Mouse (Mus musculus) splenic B cell, adult 2 months (primary cell): ENCODE results near the gene Acvr1b.

Experiments used
- DNase-seq: peaks from one replicate; pipeline ENCODE4 v3.0.0-alpha.2; 2011; ENCODE audit warnings: low read depth, low spot score
- H3K27me3 ChIP-seq: 2 replicates; pipeline ENCODE4 v1.6.1; 2012; ENCODE audit warnings: mild to moderate bottlenecking, low read length, moderate library complexity, mixed read lengths; ENCODE audit not compliant: control insufficient read depth, poor library complexity, insufficient read depth, severe bottlenecking
- H3K36me3 ChIP-seq: 2 replicates; pipeline ENCODE4 v1.6.1; 2012; ENCODE audit warnings: mild to moderate bottlenecking, low read length, moderate library complexity, mixed read lengths; ENCODE audit not compliant: control insufficient read depth, poor library complexity, insufficient read depth, severe bottlenecking

Acvr1b gene

DNA sequence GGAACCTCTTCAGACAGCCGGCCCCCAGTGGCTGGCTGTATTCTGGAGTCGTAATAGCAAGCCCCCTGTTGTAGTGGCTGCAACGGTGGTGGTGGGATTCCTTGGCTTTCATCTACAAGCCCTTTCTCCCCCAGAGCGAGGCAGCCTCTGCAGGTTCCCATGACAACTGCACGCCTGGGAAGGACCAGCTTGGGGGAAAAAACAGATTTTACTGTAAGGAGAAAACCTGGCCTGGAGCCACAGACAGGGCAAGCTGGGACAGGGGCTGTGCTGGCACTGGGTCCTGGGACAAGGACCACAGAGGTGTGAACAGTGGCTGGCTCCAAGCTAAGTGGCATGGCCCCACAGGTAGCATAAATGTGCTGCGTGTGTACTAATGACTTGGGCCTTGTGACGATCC lies 13.3 kb upstream of the Acvr1b start:
- Histone ChIP-seq H3K27me3 (no peaks in the 10 kb centered on the region; the same call in 1 of the 2 replicates), H3K36me3 (no peaks in the 10 kb centered on the region)
- no peak for DNase-seq

DNA sequence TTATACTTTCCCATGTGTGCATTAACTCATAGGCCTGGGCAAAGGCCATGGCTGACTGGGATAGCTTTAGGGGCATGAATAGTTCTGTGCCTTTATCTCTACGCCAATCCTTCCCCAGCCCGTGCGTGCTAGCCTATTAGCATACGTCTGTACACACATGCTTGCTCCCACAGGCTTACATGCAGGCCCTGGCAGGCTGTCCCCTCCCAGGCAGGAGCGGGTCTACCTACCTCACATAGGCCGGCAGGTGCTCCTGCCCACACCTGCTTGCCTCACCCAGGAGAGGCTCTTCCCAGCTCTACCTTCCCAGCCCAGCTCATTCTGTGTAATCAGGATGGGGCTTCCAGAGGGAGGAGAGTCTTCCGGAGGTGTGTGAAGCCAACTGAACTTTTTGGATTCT lies 12.3 kb upstream of the Acvr1b start:
- Histone ChIP-seq H3K27me3 (no peaks in the 10 kb centered on the region; the same call in 1 of the 2 replicates), H3K36me3 (no peaks in the 10 kb centered on the region)
- no peak for DNase-seq

DNA sequence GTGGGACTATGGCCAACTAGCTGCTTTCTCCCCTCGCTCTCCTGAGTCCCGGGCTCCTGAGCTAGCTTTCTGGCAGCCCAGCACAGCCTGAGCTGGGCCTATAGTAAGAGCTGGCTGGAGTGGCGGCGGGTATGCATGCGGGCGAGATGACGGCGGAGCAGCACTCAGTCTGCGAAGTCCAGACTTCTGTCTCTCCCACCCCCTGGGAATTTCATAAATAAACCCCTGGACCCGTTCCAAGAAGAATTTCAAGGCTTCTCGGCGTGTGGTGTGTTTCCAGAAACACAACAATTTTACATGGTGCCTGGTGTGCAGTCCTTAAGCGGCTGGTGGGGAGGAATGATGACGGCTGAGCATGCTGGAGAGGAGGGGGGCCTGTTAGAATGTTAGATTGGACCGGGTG lies 10.8 kb upstream of the Acvr1b start:
- DNase-seq = no peak
- H3K36me3 ChIP-seq = no peaks in the 10 kb centered on the region
- H3K27me3 ChIP-seq = no peaks in the 10 kb centered on the region; the same call in 1 of the 2 replicates

DNA sequence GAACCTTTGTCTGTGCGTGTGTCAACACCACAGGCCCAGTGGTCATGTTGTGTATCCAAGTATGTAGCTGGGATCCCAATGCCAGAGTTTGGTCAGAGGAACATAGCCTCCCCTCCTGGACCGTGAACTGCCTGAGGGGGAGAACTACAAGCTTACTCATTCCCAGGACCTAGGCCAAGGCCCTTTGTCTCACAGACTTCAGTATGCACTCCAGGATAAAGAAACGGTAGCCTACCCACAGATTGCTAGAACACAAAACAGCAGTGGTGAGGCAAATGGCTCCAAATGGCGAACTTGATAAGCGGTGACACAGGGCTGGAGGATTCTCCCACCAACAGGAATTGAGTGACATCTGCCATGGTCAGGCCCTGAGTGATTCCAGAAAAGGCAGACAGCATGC lies 10.0 kb upstream of the Acvr1b start:
- DNase-seq = no peak
- Histone ChIP-seq H3K36me3 (no peaks in the 10 kb centered on the region), H3K27me3 (no peaks in the 10 kb centered on the region; the same call in 1 of the 2 replicates)

DNA sequence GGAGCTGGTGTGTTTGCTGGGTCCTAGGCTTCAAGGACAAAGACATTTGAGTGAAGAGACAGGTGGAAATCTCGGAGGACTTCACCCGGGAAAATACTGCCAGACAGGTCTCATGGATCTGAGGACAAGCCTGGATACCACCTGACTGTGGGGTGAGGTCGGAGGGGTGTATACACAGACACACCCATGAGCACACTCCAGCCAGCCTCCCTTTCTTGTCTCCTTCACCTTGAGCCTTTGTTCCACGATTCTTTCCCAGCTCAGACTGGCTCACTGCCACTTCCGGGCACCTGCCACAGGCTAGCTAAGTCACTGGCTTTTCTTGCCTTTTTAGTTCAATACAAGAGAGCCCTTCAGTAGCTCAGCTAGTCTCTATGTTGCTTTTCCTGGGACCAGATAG lies 9.6 kb upstream of the Acvr1b start:
- DNase-seq = no peak
- Histone ChIP-seq H3K27me3 (no peaks in the 10 kb centered on the region; the same call in 1 of the 2 replicates), H3K36me3 (no peaks in the 10 kb centered on the region)

DNA sequence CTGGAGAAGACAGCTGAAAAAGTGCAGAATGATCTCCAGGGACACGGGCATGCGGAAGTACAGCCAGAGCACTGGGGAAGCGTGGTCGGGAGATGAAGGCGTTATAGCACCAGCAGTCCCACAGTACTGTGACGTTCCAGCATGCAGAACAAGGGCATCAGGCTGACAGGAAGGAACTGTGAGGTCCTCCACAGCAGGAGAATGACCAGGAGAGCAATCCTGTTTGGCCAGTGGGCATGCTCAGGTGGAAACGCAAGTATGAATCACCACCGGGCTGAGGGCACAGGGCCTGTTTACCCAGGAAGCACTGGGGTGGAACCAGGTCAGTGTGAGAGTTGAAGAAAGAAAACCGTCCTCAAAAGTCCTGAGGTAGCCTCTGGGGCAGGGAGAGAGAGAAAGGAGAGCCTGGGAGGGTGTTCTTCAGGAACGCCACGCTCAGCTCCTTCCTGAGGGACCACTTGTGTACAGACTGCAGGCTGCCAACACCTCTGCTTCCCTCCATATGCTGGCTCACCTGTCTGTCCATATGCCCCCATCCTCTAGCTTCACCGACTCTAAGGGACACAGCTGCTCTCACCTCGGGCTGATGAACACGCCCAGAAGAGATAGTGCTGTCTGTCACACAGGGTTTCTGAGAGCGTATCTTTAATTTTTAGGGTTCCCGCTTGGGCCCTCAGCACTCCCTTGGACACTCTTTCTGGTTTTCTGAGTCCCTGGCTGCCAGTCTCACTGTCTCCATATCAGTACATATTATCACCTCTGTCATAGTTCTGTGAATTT lies 8.0 kb upstream of the Acvr1b start:
- no peak for DNase-seq
- H3K27me3 ChIP-seq = no peaks in the 10 kb centered on the region; the same call in 1 of the 2 replicates
- no peaks in the 10 kb centered on the region for H3K36me3 ChIP-seq

DNA sequence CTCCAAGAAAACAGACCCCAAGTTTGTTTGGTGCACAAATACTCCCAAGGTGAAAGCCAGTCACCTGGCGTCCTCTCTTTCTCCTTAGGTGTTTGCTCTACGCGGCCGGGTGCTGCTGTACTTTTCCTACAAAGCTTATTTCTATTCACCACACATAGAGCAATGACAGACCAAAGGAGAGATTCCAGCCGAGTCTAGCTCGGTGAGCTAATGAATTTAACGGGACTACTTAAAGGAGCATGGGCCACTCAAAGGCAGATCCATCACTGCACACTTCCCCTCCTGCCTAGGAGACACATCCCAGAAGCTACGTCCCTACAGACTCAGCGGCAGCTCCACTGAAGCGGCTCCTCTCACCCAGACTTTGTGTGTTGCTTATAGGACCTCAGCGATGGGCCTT lies 6.3 kb upstream of the Acvr1b start:
- Histone ChIP-seq H3K36me3 (no peaks in the 10 kb centered on the region), H3K27me3 (no peaks in the 10 kb centered on the region; the same call in 1 of the 2 replicates)
- DNase-seq = no peak

DNA sequence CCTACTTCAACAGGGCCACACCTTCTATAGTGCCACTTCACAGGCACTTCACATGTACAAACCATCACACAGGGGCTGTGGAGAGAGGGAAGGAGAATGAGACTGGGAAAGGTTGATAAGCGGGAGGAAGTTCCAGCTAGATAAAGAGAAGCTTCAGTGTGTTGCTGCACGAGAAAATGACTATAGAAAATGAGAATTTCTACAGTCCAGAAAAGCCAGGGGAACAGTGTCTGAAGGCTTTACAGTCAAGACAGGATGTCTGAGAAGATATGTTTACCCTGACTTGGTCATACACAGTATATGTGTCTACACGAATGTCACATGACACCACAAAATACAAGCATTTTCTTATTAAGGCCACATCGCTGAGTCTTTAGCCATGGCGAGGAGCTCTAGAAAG lies 4.0 kb upstream of the Acvr1b start:
- no peaks in the 10 kb centered on the region for H3K27me3 ChIP-seq
- DNase-seq = no peak

DNA sequence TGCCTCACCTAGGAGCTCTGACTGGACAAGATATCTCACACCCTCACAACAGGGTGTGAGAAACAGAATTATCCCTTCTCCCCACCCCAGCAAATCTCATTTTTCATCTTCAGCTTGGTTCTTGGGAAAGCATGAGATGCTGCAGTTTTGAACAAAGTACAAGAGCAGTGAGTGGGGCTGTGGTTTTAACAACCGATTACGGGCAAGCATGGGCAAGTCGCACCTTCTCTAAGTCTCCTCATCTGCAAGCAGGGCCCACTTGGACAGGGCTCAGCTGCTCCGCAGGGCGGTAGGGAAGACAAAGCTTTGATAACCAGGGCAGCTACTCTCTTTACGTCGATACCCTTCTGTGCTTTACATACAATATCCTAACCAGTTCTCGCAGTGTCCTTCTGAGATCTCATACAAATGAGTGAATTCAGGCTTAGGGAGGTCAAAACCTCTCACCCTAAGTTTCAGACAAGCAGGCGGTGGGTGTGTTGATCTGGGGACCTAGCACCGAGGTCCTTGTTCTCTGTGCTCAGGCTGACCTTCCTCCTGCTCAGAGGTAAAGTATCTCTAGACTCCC lies 3.4 kb upstream of the Acvr1b start:
- H3K36me3 ChIP-seq = no peaks in the 10 kb centered on the region
- H3K27me3 ChIP-seq = no peaks in the 10 kb centered on the region

More for the DNA sequence above, 4.0 kb upstream of the Acvr1b start:
- no peaks in the 10 kb centered on the region for H3K36me3 ChIP-seq

DNA sequence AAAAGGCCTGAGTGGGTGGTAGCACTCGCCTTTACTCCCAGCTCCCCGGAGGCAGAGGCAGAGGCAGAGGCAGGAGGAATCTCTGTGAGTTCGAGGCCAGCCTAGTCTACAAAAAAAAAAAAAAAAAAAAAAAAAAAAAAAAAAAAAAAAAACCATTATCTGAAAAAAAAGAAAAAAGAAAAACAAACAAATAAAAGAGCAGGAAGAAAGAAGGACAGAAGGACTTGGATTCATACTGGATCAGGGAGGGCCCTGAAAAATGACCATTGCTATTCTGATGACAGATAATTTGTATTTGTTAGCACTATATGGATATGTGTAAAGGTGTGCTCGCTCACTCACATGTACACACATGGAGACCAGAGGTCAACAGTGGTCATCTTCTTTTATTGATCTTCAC lies 2.6 kb upstream of the Acvr1b start:
- Histone ChIP-seq H3K27me3 (no peaks in the 10 kb centered on the region), H3K36me3 (no peaks in the 10 kb centered on the region)
- no peak for DNase-seq

More for the DNA sequence above, 3.4 kb upstream of the Acvr1b start:
- no peak for DNase-seq

DNA sequence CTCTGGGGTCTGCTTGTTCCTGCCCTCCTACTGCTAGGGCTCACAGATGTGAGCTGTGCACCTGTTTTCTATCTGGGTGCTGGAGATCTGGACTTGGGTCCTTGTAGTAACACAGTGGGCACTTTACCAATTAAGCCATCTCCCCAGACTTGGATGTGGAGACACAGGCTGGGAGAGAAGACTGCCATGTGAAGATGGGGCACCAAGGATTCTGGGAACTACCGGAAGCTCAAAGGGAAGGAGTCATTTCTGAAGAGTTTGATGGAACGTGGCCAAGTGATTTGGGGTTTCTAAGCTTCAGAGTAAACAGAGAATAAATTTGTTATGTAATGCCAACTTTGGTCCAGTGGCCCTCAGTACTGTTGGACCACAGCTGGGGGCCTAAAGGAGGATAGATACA lies 1.9 kb upstream of the Acvr1b start:
- Histone ChIP-seq H3K27me3 (no peaks in the 10 kb centered on the region), H3K36me3 (no peaks in the 10 kb centered on the region)
- DNase-seq = no peak

DNA sequence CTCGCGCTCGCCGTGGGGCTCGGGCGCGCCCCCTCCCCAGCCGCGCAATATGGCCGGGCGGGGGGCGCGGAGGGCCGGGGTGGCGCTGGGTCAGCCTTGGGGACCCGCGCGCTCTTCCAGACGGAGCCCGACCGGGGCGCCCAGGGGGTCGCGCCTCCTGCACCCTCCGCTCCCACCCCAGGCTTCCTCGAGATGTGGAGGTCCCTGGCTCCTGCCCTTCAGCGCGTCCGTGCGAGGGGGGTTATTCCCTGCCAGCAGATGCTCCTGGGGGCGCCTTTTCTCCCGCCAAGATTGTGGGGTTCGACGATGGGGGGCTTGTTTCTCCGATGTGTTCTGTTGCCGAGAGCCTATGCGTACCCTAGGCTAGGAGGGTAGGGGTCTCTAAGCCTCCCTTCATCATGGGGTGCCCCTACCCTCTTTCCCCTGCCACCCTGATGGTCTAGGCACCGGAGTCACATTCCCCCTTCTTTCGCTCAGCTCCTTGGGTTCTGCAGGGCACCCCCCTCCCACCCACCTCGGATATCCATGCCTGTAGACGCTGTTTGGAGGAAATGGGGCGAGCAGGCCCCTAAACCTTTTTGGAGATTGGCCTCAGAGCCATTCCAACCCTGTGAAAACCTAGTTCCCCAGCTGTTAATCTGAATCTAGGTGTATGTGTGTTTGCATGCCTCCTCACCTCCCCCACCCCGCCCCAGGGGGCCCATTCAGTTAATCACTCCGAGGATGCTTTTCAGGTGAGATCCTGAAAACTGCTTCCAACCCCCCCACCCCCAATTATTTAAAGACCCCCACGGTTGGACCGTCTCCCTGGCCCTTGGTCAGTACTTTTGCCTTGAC lies 645 bp downstream of the Acvr1b start:
- Histone ChIP-seq H3K27me3 (no peaks in the 10 kb centered on the region), H3K36me3 (no peaks in the 10 kb centered on the region)
- DNase-seq = no peak

DNA sequence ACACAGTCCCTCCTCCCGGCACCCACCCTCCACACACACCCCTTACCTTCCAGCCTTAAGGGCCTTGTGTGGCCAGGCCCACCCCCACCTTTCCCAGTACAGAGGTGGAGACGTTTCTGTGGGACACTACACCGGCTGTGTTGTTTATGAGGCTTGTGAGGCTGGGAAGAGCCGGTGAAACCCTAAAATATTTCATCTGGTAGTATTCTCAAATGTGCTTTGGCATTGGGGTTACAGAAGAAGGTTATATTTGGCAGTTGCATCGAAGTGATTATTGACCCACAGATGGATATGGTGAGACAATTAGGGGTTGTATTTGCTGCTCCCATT lies 1.2 kb downstream of the Acvr1b start:
- H3K27me3 ChIP-seq = no peaks in the 10 kb centered on the region
- no peaks in the 10 kb centered on the region for H3K36me3 ChIP-seq
- DNase-seq = no peak

DNA sequence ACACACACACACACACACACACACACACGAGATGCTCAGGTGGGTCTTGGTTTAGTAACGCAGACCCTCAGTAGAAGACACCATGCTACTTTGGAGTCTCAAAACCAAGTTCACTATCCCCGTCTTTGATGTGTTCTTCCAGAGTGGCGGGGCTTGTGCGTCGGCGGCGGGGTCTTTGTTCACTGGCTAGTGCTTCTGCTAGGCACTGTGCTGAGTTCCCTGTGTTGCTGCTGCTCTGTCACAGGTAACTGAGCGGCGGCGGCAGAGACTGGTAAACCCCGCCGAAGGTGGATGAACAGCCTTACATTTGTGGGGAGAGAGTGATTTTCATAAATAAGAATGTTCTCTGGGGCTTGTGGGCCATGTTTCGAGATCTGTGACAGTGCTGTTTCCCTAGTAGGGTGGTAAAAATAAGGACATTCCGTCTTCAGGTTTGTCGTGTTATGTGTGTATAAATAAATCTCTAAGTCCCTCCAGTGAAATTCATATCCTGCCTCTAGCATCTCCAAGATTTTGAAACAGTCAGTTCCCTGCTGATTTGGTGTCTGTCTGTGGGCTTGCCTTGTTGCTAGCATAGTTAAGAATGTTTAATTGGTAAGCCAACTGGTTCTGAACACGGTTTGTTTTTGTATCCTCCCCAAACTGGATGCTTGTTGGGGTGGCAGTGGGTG lies 1.9 kb downstream of the Acvr1b start:
- H3K27me3 ChIP-seq = no peaks in the 10 kb centered on the region
- no peak for DNase-seq
- no peaks in the 10 kb centered on the region for H3K36me3 ChIP-seq

DNA sequence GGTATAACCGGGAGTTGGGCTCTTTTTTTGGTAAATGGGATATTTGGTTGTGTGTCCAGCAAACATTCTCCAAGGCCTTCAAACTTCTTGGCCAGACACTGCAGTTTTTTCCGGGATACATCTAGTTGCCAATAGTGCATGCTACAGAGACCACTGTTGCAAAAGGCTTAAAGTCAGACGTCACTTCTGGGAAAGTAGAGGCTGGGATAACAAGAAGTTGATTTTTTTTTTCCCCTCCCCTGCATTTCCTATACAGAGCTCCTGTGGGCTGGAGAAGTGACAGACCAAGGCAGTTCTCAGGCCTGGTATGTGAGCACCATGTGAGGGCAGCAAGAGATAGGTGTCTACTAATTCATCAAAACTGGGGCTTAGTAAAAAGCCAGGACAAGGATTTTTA lies 2.4 kb downstream of the Acvr1b start:
- Histone ChIP-seq H3K27me3 (no peaks in the 10 kb centered on the region), H3K36me3 (no peaks in the 10 kb centered on the region)
- no peak for DNase-seq
